In the genomic region with DNA sequence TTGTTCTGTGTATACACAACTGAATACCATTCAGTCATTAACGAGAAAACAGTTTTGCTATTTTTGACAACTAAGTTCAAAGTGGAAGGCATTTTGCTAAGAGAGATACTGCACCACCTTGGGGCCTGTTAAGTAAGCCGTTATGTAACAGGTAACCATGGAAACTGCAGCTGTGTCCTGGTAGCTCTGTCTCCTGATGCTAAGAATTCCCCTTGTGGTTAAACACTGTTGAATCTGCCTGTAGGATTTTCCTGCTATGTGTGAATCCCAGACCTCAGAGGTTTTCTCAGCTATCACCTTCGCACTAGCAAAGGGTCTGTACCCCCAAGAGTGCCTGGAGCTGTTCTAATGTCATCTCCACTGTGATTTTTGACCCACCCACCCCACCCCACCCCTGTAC, we compare ENCODE assay signal across 14 mouse cellular contexts. TPM values are rescaled to one million over a fixed set of nuclear protein-coding genes. Genes with fewer than 3 reads are reported as not detected.
A peak's percentile ranks its signal among the peaks of the same experiment; 100 is the strongest.
DNase-seq lines count a peak whose midpoint lies in the region; ATAC-seq lines count a peak whose summit lies in the region.
"Had no signal": no experiment of that assay in that cellular context is flagged by ENCODE, and none has a peak within 500 bp of the region (broad histone marks: within the 10 kb centered on the region; RNA-seq: fewer than 3 reads in every experiment).

No protein-coding gene starts in this region.

- H3K4me1 ChIP-seq in midbrain, embryonic 13.5 days (replicated peaks), result no peaks in the 10 kb centered on the region
- H3K4me1 ChIP-seq: hindbrain, embryonic 10.5 days had no signal

- H3K27me3 ChIP-seq in midbrain, embryonic 13.5 days, result no peaks in the 10 kb centered on the region

- no peaks in the 10 kb centered on the region for H3K9me3 ChIP-seq in midbrain, embryonic 13.5 days
- H3K9me3 ChIP-seq: hindbrain, embryonic 10.5 days had no signal

- DNase-seq in embryo, embryonic 10.5 days (ENCODE audit: low spot score), result peak; percentile 7
- no peak for DNase-seq in embryo, embryonic 9.5 days (ENCODE audit: extremely low spot score)
- peak; percentile 50 for DNase-seq in kidney, adult 9 months
- no peak for DNase-seq in kidney, postnatal 36 days
- DNase-seq in MN1 (ENCODE audit: low spot score), result peak; percentile 35
- no peak for DNase-seq in adrenal gland, postnatal 10 days
- no peak for DNase-seq in kidney, postnatal 10 days
- DNase-seq: adrenal gland, postnatal 14 days; cerebellum, adult 9-10 months; thymus, postnatal 25 days had no signal

- no peak overlapping the region for H3K9ac ChIP-seq in midbrain, embryonic 13.5 days (replicated peaks)
- H3K9ac ChIP-seq: liver, embryonic 14.5 days had no signal

- 0 out of 2 replicates have a peak, but pooled peaks have one; percentile 43 for ATAC-seq in midbrain, embryonic 13.5 days

- H3K27ac ChIP-seq in midbrain, embryonic 13.5 days, result no peak overlapping the region
- H3K27ac ChIP-seq: hindbrain, embryonic 10.5 days; liver, embryonic 14.5 days had no signal

- no peaks in the 10 kb centered on the region for H3K36me3 ChIP-seq in midbrain, embryonic 13.5 days
- H3K36me3 ChIP-seq: G1E; hindbrain, embryonic 10.5 days had no signal

- H3K4me3 ChIP-seq in midbrain, embryonic 13.5 days (replicated peaks), result no peak overlapping the region
- H3K4me3 ChIP-seq: hindbrain, embryonic 10.5 days had no signal

- 67% methylated on average over 3 of the region's 3 CpGs for WGBS in midbrain, embryonic 13.5 days

- H3K4me2 ChIP-seq in midbrain, embryonic 13.5 days (replicated peaks), result no peak overlapping the region

RNA-seq across cellular contexts. Expression of a gene that starts 19.5 kb away (rescaled TPM):
- 7.2 and 7.5 TPM in 2 replicates for polyA plus RNA-seq in midbrain, embryonic 13.5 days (2015; fragmentation: Nextera tagmentation; extraction: Ambion mirVana)
- total RNA-seq in adrenal gland, postnatal 10 days (2021), result 1 to 10 TPM; 3.4 to 6.1 TPM

Comparison
In these comparisons a context has a peak if more than half of its experiments do, and no peak if none do; other contexts are left out.
1. DNase-seq: peak in embryo, embryonic 10.5 days (single experiment), kidney, adult 9 months (single experiment) and MN1 (single experiment); none in embryo, embryonic 9.5 days (single experiment), kidney, postnatal 36 days (0 of 2), adrenal gland, postnatal 10 days (single experiment) and kidney, postnatal 10 days (single experiment).